Mouse (Mus musculus): ENCODE results near the gene B3gnt3.
"Not testable (repeated sequence)": the region's sequence is repeated elsewhere in the genome, so short reads cannot be mapped to it uniquely, and the experiment has no call there.

The B3gnt3 gene

DNA sequence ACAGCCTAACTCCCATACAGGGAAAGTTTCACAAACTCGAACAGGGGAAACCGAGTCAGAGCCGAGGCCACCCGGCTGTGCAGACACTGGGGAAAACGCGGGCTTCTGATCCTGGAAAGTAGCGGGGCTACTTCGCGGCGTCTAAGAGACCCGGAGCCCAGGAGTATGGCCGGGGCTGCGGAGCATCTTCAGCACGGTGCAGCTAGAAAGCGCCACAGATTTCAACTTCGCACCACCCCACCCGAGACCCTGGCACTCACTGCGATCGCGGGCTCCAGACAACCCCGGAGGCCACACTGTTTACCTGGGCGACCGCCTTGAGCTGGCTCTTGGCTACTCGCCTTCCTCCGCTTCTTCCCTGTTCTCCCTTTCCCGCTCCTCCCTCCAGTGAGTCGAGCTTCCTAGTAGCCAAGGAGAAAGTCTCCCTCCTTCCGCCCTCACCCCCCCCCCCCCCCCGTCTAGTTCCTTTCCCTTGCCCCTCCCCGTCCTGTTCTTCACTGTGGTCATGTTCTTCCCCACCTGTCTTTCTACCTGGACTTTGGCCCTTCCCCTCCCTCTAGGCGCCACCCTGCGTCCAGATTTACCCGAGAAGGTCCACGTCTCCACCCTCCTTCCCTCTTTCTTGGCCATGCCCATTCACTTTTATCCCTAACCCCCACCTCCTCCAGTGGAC is at the start of gene B3gnt3:
B3gnt3 (minus strand) TSS at position 376 of the 673 bp plus-strand sequence.
- DNase-seq (ENCODE audit: low spot score) = no peak

DNA sequence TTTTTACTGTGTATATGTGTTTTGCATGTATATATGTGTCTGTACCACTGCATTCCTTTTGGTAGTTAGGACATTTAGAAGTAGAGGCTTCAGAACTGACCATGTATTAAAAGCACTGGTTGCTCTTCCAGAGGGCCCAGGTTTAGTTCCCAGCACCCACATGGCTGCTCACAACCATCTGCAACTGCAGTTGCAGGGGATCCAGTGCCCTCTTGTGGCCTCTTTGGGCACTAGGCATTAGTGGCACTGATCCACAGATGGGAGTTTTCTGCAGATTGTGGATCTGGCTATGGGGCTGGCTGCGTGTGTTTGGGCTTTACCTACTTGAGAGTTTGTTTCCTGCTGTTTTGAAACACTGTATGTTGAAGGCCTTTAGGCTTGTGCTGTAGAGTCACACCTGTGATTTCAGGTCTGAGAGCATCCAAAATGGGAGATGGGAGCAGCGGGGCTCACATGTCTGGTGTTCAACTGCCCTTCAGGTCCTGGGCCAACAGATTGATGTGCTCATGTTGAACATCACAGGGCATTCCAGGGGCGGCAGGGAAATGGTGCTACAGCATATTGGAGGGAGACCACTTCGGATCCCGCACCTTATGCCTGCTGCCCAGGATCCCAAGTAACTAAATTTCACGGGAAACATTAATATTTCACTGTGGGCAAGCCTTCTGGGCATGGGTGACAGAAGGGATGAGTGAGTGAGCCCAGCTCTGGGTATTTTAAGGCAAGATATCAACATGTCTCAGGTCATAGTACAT is 47.9 kb upstream of the B3gnt3 start:
- DNase-seq (ENCODE audit: low spot score) = not testable (repeated sequence)

DNA sequence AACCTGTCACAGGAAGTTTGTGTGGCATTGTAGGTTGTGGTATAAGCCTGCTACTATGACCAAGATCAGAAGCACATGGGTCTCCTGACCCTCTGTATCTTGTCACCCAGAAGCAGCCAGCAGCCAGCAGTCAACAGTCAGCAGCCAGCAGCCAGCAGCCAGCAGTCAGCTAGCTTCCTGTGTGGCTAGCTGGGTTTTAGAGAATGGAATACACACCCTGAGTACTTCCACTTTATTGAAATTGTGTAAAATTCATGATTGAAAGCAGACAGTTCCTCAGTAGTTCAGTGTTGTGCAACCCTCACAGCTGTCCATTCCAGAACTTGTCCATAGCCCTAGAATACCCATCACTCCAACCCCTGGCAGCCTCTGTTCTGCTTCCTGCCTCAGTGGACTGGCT is 45.5 kb upstream of the B3gnt3 start:
- not testable (repeated sequence) for DNase-seq (ENCODE audit: low spot score)

DNA sequence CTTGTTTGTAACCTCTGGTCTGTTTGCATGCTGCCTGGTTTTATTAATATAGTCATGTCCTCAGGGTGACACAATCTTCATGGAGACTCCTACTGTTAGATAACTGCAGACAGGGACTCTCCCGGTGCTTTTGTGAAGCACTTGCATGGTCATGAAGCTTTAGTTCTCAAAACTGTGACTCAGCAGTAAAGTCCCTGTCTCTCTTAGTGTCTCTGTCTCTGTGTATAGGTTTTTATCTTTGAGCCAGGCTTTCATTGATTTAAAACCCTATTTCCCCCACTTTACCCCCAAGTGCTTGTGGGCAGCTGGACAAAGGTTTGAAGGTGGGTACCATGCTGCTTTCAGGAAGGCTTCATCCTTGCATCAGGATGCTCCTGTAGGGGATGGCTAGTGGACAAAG is 43.7 kb upstream of the B3gnt3 start:
- no peak for DNase-seq (ENCODE audit: low spot score)

DNA sequence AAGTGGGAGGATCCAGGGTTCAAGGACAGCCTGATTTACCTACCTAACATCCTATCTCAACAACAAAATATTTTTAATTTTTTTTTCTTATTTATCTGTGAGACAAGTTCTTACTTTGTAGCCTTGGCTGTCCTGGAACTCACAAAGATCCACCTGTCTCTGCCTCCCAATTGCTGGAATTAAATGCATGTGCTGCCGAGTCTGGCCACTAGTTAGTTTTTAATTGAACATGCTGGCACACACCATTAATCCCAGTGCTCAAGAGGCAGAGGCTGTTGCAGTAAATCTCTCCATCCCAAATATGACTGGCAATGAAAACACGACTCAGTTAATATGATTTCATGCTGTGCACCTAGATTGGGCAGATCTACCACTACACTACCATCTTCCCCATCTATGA is 41.2 kb upstream of the B3gnt3 start:
- no peak for DNase-seq (ENCODE audit: low spot score)

DNA sequence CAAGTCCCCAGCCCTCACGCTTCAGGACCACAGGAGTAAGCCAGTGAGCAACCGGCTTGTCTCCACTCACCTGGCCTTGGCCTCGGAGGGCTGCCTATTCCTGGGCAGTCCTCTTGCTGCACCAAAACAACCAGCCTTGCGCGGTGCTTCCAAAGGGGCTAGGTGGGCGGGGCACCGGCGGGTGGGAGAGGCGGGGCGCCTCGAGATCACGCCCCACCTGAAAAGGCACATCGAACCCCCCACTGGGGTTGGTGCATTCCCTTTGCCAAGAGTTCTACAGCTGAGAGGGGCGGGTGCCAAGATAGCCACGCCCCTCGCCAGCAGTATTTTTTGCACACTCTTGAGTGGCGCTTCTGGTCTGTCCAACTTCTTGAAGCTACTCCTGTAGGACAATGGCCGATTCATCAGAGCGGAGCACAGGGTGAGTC is 40.1 kb upstream of the B3gnt3 start:
- DNase-seq (ENCODE audit: low spot score) = peak; percentile 45

DNA sequence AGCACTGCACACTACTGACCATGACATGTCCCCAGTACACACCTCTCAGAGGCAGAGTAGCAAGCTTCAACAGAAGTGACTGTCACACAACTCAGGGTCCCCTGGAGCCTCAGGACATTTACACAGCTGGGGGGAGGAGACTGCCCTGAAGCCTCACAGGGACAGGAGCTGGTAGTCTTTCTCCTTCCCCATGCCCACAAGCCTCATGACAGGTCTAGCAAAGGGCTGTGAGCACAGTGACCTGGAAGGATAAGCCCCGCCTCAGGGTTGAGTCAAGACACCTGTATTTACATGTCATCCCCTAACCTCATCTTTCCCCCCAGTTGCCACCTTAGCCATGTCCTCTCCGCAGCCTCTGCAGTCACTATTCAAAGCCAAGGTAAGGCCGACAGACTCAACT is 39.6 kb upstream of the B3gnt3 start:
- DNase-seq (ENCODE audit: low spot score) = no peak

DNA sequence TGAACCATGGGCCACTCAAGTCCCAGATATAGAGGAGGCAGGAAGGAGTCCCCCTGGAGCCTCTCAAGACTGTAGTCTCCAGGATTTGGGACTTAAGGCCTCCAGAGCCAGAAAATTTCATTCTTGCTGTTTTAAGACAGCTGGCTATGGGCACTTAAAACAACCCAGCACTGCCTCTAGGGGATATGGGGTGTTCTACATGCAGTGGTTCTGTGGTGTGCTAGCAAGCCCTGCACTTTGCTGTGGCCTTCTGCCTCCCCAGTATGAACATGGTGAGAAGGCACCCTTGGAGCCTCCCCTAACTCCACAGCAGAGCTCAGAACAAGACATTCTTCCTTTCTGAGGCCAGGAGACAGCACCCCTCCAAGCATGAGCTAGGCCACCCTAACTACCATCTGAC is 36.7 kb upstream of the B3gnt3 start:
- DNase-seq (ENCODE audit: low spot score) = not testable (repeated sequence)

DNA sequence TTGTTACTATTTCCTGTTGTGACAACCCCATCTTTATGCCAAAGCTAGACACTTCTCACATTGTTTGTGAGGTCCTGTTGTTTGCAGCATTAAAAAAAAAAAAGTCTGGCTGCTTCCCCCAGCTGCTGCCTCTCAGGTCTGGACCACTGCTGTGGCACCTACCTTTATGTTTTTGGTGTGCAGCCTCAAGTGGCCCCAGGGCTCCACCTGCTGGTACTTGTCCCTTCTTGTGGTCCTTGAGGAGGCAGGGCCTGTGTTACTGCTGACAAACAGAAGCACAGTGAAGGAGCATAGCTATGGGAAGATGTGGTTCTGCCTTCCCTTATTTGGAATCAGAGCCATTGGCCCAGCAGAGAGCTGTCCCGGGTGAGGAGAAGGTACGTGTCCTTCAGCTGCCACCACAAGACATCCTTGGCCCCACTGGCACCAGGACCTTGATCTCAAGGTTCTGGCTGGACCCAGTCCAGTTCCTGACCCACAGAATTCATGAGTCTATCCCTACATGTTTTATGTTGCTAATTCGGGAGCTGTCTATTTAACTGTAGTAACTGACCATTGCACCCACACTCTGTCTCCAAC is 30.2 kb upstream of the B3gnt3 start:
- DNase-seq (ENCODE audit: low spot score) = peak; percentile 52

DNA sequence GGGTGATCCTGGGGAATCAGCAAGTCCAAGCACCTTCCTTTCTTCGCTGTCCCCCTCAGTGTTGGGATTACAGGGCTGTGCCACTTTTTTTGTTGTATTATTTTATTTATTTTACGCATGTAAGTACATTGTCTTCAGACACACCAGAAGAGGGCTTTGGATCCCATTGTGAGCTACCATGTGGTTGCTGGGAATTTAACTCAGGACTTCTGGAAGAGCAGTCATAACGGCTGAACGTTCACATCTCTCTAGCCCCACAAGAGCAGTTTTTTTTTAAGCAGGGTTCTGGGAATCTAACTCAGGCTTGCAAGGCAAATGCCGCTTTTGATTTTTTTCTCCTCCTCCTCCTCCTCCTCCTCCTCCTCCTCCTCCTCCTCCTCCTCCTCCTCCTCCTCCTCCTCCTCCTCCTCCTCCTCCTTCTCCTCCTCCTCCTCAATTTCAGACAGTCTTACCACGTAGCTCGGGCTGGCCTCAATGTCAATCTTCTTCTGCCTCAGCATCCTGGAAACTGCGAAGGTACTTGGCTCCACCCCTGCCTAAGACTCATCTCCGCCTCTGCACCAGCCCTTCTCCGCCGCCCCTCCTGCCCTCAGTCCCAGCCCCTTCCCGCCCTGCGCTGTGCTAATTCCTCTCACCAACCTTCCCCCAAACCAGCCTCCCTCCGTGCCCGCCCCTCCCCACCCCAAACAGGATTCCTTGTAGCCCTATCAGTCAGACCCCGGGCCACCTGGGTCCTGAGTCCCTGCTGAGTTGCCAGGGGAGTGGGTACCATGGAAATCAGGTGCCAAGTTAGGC is 27.4 kb upstream of the B3gnt3 start:
- DNase-seq (ENCODE audit: low spot score) = no peak

DNA sequence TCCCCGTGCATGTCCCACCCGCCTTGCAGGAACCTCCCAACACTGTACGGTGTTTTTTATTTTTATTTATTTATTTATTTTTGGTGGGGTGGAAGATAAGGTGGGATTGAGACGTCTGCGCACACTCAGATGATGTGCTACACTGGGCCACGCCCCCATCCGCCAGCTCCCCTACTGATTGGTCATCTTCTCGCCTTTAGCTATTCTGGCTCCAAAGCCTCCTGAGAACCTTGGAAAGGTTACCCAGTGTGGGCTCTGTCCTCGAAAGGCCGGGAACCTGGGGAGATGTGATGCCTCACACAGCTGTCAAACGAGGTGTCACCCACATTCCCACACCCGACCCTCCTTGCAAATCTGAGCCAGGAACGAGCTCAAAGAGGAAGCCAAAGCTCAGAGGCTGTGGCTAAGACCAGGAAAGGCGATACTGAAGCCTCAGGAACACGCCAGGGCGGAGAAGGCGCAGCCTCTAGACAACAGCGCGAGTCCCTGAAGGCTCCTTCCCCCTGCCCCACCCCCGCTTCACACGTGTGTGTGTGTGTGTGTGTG is 26.7 kb upstream of the B3gnt3 start:
- DNase-seq (ENCODE audit: low spot score) = no peak

DNA sequence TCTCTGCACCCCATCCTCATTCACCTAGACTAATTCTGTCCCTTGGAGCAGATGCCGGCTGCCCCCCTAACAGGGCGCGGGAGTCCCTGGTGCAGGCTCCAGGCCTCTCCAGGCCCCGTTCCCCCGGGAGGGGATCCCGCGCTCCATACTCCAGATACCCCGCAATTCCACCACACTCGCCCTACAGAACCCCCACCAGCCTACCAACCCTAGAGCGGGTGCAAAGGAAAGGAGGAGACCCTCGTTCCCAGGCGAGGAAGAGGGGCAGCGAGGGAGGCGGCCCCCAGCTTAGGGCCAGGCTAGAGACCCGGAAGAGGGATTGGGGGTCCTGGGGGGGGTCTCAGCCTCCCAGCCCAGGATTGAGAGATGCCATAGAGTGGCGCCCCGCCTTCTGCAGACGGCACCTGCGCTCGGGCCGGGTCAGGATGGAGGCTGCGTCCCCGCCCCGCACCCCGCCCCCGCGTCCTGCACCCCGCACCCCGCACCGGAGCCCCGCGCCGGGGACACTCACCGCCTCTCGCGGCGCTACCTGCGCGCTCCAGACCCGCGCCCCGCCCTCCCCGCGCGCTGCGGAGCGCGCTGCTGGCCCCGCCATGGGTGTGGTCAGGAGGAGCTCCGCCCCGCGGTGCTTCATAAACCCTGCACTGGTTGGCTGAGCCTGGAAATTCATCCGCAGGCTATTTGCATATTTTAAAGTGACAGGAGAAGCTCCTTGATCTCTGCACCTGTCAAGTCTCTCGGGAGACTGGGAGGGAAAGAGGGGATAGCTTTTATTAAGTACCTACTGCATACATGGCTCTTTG is 23.7 kb upstream of the B3gnt3 start, which contains the start of gene Fcho1:
Fcho1 (minus strand) TSS at position 595 of the 803 bp plus-strand sequence.
- DNase-seq (ENCODE audit: low spot score) = peak; percentile 78

DNA sequence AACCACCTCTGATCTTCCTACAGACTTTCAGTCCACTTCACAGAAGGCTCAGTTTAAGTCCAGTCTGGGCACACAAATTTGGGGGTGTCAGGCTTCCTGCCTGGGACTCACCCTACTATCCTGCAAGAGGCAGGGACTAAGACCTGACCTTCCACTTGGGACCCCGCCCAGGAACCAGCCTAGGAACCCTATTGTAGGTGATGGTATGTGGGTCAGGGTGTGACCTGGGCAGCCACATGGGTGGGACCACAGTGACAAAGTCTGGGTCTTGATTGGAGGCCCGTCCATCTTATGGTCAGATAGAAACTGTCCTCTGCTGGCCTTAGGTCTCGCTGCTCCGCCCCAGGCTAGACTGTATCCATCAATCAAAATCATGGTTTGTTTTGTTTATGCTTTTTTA is 22.8 kb upstream of the B3gnt3 start:
- no peak for DNase-seq (ENCODE audit: low spot score)

DNA sequence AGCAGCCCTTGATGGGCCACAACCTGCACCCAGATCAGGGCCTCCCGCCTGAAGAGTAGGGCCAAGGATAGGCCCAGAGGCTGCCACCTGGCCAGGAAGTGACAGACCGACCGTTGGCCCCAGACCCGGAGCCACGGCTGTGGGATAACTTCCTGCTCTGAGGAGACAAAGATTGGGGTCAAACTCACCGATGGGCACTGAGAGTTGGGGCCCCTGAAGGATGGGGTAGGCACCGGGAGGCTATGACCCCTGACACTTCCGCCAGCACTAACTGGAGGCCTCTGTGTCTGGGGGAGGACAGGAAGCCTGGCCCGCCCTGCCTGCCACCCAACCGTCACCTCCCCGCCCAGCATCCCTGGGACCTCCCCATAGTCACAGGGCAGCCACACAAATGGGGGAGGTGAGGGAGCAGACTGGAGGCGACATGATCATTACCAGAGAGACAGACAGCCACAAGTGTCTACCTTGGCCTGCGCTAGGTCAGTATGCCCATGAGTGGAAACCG is 21.5 kb upstream of the B3gnt3 start:
- DNase-seq (ENCODE audit: low spot score) = no peak

DNA sequence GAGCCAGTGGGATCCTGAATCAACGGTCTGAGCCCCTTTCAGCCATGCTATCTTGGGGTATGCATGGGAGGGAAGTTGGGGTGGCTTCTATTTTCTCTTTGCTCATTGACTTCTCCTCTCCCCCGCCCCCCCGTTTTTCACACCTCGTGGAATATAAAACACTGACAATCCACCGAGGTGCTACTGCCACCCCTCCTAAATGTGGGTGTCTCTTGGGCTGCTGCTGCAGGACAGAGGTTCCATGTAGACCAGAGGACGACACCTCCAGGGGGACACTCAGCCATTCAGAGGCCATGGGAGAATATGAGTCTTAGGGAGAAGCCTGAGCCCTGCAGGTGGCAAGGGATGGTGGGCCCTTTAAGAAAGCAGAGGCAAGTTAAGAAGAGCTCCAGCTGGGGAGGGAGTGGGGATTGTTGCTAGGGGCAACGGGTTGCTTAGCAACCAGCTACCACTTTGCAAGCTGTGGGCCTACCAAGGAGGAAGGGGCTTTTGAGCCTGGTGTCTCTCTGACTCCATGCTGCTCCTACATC is 18.4 kb upstream of the B3gnt3 start:
- DNase-seq (ENCODE audit: low spot score) = no peak

DNA sequence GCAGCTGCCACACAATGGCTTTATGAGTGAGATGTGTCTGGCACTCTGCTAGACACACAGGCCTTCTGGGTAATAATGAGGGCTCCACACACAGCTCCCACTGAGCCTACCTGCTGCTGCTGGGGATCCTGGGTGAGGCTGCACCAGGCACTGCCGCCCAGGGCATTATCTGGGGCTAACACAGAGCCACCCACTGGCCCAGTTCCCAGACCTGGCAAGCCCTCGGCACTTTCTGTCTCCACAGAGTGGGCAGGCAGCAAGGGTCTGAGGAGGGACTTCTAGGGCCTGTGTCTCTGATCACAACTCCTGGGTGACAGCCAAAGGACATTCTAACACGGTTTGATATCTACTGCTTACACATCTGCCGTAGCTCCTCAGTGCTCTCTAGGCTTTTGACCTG is 17.6 kb upstream of the B3gnt3 start:
- DNase-seq (ENCODE audit: low spot score) = no peak

DNA sequence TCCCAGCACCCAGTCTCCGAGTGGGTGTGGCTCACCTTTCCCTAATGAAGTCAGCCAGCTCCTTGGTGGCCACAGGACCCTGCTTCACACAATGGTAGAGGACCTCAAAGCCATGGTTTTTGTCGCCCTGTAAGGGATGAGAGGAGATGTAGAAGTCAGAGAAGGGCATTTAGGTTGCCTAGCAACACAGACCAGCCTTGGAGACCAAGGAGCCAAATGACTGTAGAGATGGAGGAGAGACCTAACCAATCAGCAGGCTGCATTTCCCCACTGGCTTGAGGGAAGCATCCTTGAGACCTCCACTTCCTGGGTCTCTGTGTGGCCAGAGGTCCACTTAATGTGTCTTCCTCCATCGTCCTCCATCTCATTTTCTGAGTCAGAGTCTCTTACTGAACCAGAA is 16.7 kb upstream of the B3gnt3 start:
- DNase-seq (ENCODE audit: low spot score) = no peak

DNA sequence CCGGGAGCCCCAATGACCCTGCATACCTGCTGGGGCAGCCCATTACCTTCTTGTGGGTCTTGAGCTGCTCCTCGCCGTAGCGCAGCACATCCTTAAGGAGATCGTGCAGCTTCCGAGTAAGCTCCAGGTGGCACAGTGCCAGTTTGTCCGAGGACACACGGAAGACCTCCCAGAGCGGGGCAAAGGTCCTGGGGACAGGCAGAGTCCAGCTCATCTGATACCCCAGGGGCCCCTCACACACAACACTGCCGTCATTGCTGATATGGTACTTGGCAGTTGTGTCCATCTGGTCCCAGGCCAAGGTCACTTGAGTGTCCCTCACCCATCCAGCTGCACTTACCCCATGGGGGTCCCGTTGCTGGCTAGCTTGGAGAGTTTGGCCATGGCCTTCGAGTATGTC is 15.5 kb upstream of the B3gnt3 start:
- no peak for DNase-seq (ENCODE audit: low spot score)

DNA sequence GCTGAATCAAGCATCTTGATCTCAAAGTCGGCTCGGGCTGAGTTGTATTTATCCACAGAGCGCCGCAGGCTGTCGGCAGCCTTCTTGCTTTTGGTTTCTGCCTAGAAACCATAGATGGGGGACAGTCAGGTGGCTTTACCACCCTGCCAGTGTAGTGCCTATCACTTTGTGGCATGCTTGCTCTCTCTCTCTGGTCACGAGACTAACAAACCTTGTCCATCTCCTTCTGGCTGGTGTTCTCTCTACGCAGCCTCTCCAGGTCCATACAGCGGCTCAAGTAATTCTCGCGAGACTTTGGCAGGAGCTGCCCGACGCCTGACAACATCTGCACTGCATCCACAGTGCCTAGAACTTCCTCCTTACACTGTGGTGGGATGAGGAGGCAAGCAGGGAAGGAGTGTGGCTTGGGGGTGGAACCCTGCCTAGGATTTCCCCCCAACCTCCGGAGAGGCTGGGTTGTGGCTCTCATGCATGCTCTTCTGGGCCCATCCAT is 15.0 kb upstream of the B3gnt3 start:
- no peak for DNase-seq (ENCODE audit: low spot score)

DNA sequence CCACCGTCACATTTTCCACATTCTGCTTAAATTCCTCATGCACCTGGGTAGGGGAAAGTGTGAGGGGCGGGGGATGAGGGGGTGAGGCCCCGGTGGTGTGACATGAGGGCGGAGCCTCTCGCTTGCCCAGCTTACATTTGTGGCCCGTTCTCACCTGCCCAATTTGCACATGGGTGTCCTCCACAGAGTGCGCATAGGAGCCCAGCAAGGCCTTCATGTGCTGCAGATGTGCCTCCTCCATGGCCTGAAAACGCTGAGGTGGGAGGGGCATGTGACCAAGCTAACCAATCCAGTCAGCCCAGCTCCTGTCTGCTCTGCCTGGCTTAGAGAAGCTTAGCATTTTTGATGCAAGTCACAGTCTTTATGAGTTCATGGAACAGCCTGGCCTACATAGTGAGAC is 13.9 kb upstream of the B3gnt3 start:
- DNase-seq (ENCODE audit: low spot score) = no peak

DNA sequence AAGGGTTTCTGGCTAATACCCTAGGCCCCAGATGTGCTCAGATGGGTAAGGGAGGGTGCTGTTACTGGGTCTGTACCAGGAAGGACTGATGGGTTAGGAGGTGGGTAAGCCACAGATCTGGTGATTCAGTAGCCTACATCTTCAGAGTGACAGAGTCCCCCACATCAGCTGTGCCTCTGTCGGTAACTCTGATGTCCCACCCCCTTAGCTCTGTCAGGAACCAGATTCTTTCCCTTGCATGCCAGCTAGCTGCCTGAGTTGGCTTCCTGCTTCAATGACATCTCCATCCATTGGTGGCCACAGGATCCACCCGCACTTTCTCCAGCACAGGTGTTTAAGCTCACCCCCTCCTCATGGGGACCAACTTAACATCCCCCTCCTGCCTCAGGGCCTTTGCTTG is 10.0 kb upstream of the B3gnt3 start:
- no peak for DNase-seq (ENCODE audit: low spot score)
